In the genomic region with DNA sequence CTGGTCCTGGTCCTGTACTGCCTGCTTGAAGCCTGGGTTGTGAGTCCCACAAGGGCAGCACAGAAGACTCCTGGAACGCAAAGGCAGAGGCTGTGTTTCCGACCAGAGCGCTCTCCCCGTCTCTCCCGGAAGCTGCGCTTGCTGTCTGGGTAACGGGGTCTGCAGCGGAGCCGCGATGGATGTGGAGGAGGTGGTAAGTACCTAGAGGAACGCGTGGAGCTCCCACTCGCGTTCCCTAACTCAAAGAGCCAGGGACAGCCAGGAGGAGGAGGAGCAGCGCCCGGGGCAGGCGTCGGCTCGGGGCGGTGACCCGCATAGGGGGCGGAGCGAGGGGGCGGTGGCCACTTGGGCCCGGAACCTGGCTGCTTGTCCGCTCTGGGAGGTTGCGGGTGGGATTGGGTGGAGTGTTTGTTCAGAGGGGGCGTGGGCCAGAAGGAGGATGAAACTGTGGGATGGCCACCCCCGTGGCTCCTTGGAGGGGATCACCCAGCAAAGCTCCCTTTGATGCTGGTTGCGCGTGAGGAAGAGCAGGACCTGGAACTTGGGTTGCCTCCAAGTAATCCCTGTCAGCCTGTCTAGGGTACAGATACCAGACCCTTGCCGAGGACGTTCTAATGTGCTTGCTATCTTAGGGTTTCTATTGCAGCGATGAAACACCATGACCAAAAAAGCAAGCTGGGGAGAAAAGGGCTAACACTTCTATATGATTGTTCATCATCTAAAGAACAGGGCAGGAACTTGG, we compare ENCODE assay signal across 8 mouse cellular contexts.
A peak's percentile ranks its signal among the peaks of the same experiment; 100 is the strongest.
DNase-seq lines count a peak whose midpoint lies in the region; ATAC-seq lines count a peak whose summit lies in the region.
"Not testable (repeated sequence)": the region's sequence is repeated elsewhere in the genome, so short reads cannot be mapped to it uniquely, and the experiment has no call there.

No protein-coding gene starts in this region.

- peak overlapping the region; percentile 55 for H3K9ac ChIP-seq in midbrain, embryonic 11.5 days (ENCODE audit: low read length)

- peak overlapping the region; percentile 76 for H3K27ac ChIP-seq in embryonic facial prominence, embryonic 10.5 days (replicated peaks)
- peak overlapping the region; percentile 67 for H3K27ac ChIP-seq in limb, embryonic 10.5 days
- H3K27ac ChIP-seq in midbrain, embryonic 11.5 days (ENCODE audit: low read depth, low read length), result not testable (repeated sequence)

- H3K4me1 ChIP-seq in embryonic facial prominence, embryonic 10.5 days; limb, embryonic 10.5 days; midbrain, embryonic 11.5 days (ENCODE audit: control insufficient read depth, insufficient read depth, low read length): not testable (repeated sequence)

- H3K9me3 ChIP-seq in embryonic facial prominence, embryonic 10.5 days; limb, embryonic 10.5 days (replicated peaks); midbrain, embryonic 11.5 days (ENCODE audit: control insufficient read depth, low read length): not testable (repeated sequence)

- peak overlapping the region; percentile 66 for H3K4me3 ChIP-seq in embryonic facial prominence, embryonic 10.5 days
- peak overlapping the region; percentile 60 for H3K4me3 ChIP-seq in limb, embryonic 10.5 days
- H3K4me3 ChIP-seq in midbrain, embryonic 11.5 days (ENCODE audit: low read depth, low read length), result peak overlapping the region; percentile 45

- peak; percentile 75 for ATAC-seq in midbrain, embryonic 11.5 days (ENCODE audit: low FRiP score)

- H3K36me3 ChIP-seq in embryonic facial prominence, embryonic 10.5 days (replicated peaks); limb, embryonic 10.5 days; midbrain, embryonic 11.5 days (ENCODE audit: control insufficient read depth, insufficient read depth, low read length): not testable (repeated sequence)

- 4% methylated on average over 34 of the region's 34 CpGs for WGBS in embryonic facial prominence, embryonic 10.5 days
- WGBS in limb, embryonic 10.5 days, result 2% methylated on average over 34 of the region's 34 CpGs
- WGBS in midbrain, embryonic 11.5 days, result 3% methylated on average over 33 of the region's 34 CpGs

- peak overlapping the region; percentile 53 for H3K4me2 ChIP-seq in midbrain, embryonic 11.5 days

- DNase-seq in adrenal gland, postnatal 14 days, result peak; percentile 85
- DNase-seq in embryonic facial prominence, embryonic 10.5 days (ENCODE audit: low spot score), result peak; percentile 68
- DNase-seq in heart, adult 11 months, result peak; percentile 98
- DNase-seq in kidney, adult 11 months, result peak; percentile 63
- DNase-seq in limb, embryonic 10.5 days (ENCODE audit: low spot score), result peak; percentile 69
- DNase-seq in midbrain, embryonic 11.5 days (ENCODE audit: low spot score, missing footprints), result peak; percentile 89
- peak; percentile 63 for DNase-seq in right cerebral cortex, postnatal 4 days
- peak; percentile 66 for DNase-seq in yolk sac, embryonic 10.5 days (ENCODE audit: low spot score)

- not testable (repeated sequence) for H3K27me3 ChIP-seq in embryonic facial prominence, embryonic 10.5 days (replicated peaks; ENCODE audit: low read depth, poor library complexity, severe bottlenecking); limb, embryonic 10.5 days (ENCODE audit: low read depth, poor library complexity, severe bottlenecking); midbrain, embryonic 11.5 days (ENCODE audit: control insufficient read depth, insufficient read depth, low read length)
